Mouse (Mus musculus): Measurements from ENCODE around the gene Dcdc2b. TPM values are rescaled to one million over a fixed set of nuclear protein-coding genes. Genes with fewer than 3 reads are reported as not detected.

Gene Dcdc2b
- polyA plus RNA-seq, 1 experiment from 2014 or later = 2.9 TPM

DNA sequence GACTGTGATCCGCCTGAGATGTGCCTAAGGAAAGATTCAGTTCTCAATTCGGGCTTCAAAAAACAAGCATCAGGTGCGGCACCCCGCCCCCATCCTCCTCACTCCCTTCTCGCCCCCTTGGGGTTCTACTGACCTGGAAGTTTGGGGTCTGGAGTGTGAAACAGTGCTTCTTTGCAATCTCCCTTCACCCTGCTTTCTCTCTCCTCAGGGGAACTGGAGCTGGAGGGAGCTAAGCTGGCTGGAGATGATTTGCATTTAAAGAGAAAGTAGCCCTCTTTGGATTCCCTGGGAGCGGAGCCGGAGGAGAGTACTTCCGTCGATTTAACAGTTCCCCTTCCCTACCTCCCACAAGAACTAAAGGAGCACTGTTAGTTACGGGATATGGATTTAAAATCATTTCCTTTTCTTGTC, 9.6 kb upstream of the Dcdc2b start, which contains the start of gene Ccdc28b:
TSS of gene Ccdc28b (minus strand) at position 267 of the 411 bp plus-strand sequence.
- ATAC-seq (ENCODE audit: low FRiP score, low TSS enrichment) (peak; percentile 46; the same call in 1 of the 2 replicates), DNase-seq (peak; percentile 84)
- no peaks in the 10 kb centered on the region for H3K9me3 ChIP-seq (ENCODE audit: control insufficient read depth, low read length)
- H3K36me3 ChIP-seq (ENCODE audit: control insufficient read depth, insufficient read depth, low read length) = peaks cover 31% of the 10 kb centered on the region
- H3K27me3 ChIP-seq (ENCODE audit: control insufficient read depth, insufficient read depth, low read length) = no peaks in the 10 kb centered on the region
- whole genome bisulfite sequencing = under 1% methylated on average over 10 of the region's 10 CpGs
- peaks cover 31% of the 10 kb centered on the region for H3K4me1 ChIP-seq (ENCODE audit: control insufficient read depth, insufficient read depth, low read length)
- peak within 1 kb of the TSS; percentile 73 for H3K9ac ChIP-seq (replicated peaks; ENCODE audit: low read length)
- H3K27ac ChIP-seq (replicated peaks; ENCODE audit: low read depth, low read length) = peak within 1 kb of the TSS; percentile 94
- peak within 1 kb of the TSS; percentile 65 for H3K4me3 ChIP-seq (replicated peaks; ENCODE audit: low read depth, low read length)
- peak within 1 kb of the TSS; percentile 70 for H3K4me2 ChIP-seq (ENCODE audit: low read length)

DNA sequence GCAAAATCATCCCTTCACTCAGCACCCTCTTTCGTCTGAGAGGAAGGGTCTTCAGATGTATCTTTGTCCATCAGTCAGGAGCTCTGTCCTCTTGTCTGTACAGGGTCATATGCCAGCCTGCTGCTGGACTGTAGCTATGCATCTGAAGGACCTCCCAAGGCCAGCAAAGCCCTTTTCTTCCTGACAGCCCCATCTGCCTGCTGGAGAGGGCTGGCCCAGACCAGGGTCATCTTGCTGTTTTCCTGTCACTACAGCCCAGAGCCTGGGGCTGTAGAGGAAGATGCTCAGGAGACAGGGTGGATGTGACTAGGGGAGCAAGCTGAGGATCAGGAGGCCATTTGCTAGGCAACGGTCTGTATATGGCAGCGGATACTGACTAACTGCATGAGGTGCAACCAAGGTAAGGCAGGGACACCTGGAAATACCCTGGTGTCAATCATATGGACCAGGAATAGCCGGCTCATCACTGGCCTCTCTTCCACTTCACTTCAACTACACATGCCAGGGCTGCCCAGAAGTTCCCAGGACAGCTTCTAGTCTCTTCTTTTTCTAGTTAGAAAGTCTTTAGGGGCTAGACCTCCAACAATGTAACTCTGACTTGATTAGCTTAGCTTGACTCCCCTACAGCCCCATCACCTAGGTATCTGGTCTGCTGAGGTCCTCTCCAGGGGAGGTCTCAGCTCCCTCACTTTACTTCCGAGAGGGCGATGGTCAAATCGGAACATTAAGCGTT, 8.9 kb upstream of the Dcdc2b start:
- ATAC-seq (ENCODE audit: low FRiP score, low TSS enrichment) (no peak), DNase-seq (no peak)
- H3K4me2 ChIP-seq (ENCODE audit: low read length) = peak overlapping the region; percentile 70
- 22% methylated on average over 8 of the region's 8 CpGs for whole genome bisulfite sequencing
- H3K27me3 ChIP-seq (ENCODE audit: control insufficient read depth, insufficient read depth, low read length) = no peaks in the 10 kb centered on the region
- H3K9ac ChIP-seq (replicated peaks; ENCODE audit: low read length) = peak overlapping the region; percentile 73
- peak overlapping the region; percentile 65 for H3K4me3 ChIP-seq (replicated peaks; ENCODE audit: low read depth, low read length)
- peaks cover 36% of the 10 kb centered on the region for H3K4me1 ChIP-seq (ENCODE audit: control insufficient read depth, insufficient read depth, low read length)
- H3K36me3 ChIP-seq (ENCODE audit: control insufficient read depth, insufficient read depth, low read length) = peaks cover 24% of the 10 kb centered on the region
- H3K9me3 ChIP-seq (ENCODE audit: control insufficient read depth, low read length) = no peaks in the 10 kb centered on the region
- H3K27ac ChIP-seq (replicated peaks; ENCODE audit: low read depth, low read length) = peak overlapping the region; percentile 94

DNA sequence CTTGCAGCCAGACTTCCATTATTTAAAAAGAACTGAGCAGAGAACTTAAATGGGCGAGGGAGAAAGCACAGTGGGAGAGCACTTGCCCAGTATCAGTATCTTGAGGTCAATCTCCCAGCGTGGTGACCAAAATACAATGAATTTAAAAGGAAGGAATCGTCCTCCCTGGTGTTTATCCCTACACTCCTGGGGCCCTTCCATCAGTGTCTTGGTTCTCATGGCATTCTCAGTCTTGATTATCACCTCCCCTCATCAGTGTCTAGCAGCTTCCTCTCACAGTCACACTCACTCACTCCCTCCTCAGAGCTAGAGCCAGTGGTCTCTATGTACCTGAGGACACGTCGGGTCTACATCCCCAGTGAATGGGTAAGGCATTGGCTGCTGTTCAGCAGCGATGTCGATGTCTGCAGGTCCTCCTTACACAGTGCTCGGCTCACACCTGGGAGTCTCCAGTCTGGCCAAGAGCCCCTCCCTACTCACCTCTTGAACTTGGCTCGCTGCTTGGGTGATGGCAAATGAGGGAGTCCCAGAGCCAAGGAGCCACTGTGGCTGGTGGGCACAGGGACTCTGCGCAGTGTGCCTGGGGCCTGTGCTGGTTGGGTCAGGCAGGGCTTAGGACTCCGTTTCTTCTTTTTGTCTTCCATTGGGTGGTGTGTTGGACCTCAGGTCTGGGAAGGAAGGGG, 8.2 kb upstream of the Dcdc2b start:
- peak overlapping the region; percentile 70 for H3K4me2 ChIP-seq (ENCODE audit: low read length)
- H3K4me1 ChIP-seq (ENCODE audit: control insufficient read depth, insufficient read depth, low read length) = peaks cover 39% of the 10 kb centered on the region
- ATAC-seq (ENCODE audit: low FRiP score, low TSS enrichment) (no peak), DNase-seq (no peak)
- H3K9me3 ChIP-seq (ENCODE audit: control insufficient read depth, low read length) = no peaks in the 10 kb centered on the region
- no peaks in the 10 kb centered on the region for H3K27me3 ChIP-seq (ENCODE audit: control insufficient read depth, insufficient read depth, low read length)
- H3K4me3 ChIP-seq (replicated peaks; ENCODE audit: low read depth, low read length) = peak overlapping the region; percentile 65
- peak overlapping the region; percentile 94 for H3K27ac ChIP-seq (replicated peaks; ENCODE audit: low read depth, low read length)
- peak overlapping the region; percentile 73 for H3K9ac ChIP-seq (replicated peaks; ENCODE audit: low read length)
- H3K36me3 ChIP-seq (ENCODE audit: control insufficient read depth, insufficient read depth, low read length) = peaks cover 17% of the 10 kb centered on the region
- 76% methylated on average over 11 of the region's 11 CpGs for WGBS

DNA sequence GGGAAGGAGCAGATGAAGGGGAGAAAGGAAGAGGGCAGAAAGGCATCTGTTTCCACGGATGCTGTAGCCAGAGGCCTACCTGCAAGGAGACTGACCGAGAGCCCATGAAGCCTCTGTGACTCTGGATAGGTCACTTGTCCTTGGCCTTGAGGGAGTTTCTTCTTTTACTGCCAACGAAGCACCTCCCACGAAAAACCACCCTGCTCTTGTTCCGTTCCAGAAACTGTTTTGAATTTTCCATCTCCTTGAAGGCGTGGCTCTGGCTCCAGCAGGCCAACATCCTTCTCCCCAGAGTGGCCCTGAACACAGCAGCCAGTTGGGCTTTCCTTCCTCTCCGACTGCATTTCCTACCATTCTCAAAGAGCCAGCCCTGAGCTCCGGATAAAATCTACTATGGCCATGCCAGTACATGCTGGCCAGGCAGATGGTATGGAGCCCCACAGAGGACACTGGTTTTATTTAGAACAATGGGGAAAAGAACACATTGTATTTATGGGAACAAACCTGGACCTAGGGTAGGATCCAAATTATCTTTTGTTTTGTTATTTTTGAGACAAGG, 7.3 kb upstream of the Dcdc2b start:
- no peaks in the 10 kb centered on the region for H3K27me3 ChIP-seq (ENCODE audit: control insufficient read depth, insufficient read depth, low read length)
- H3K27ac ChIP-seq (replicated peaks; ENCODE audit: low read depth, low read length) = no peak overlapping the region
- DNase-seq = no peak
- no peak overlapping the region for H3K4me3 ChIP-seq (replicated peaks; ENCODE audit: low read depth, low read length)
- H3K36me3 ChIP-seq (ENCODE audit: control insufficient read depth, insufficient read depth, low read length) = peaks cover 15% of the 10 kb centered on the region
- ATAC-seq (ENCODE audit: low FRiP score, low TSS enrichment) = no peak
- 86% methylated on average over 8 of the region's 8 CpGs for WGBS
- peak overlapping the region; percentile 9; the same call in 1 of the 2 replicates for H3K9ac ChIP-seq (replicated peaks; ENCODE audit: low read length)
- no peaks in the 10 kb centered on the region for H3K9me3 ChIP-seq (ENCODE audit: control insufficient read depth, low read length)
- peaks cover 39% of the 10 kb centered on the region for H3K4me1 ChIP-seq (ENCODE audit: control insufficient read depth, insufficient read depth, low read length)
- H3K4me2 ChIP-seq (ENCODE audit: low read length) = 0 out of 2 replicates have a peak overlapping the region, but pooled peaks have one; percentile 2

DNA sequence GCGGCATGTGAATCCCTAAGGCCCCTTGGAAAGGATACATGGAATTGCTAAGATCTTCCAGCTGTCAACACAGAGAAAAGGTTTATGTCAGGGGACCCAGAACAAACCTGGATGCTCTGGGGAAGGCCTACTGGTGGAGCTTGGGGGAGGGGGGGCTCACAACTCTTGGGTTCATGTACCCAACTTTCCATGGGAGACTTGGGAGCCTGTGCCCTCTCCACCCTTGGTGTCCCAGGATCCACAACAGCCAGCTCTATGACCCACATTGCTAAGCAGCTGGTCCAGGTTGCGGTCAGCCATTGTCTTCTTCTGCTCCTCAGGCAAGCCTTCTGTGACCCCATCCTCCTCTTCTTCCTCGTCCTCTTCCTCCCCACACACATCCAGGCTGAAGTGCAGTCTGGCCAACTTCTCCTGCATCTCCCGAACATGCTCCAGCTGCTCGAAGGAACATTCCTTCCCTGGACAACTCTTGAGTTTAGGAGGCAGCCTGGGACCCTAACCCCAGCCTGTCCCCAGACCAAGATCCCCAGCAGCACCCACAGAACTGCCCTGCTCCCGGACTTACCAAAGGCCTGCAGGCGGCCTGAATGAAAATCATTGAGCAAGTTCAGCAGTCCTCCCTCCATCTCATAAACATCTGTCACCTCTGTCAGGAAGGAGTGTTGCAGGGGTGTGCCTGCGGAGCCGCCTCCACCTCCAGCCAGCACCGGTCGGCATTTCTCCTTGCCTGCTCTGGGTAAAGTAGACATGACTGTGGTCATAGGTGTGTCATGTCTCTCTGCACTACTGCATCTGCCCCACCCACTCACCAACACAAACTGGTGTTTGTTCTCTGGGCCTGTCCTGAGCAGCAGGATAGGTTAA, 6.6 kb upstream of the Dcdc2b start:
- peak overlapping the region; percentile 9; the same call in 1 of the 2 replicates for H3K9ac ChIP-seq (replicated peaks; ENCODE audit: low read length)
- 91% methylated on average over 11 of the region's 11 CpGs for WGBS
- H3K4me1 ChIP-seq (ENCODE audit: control insufficient read depth, insufficient read depth, low read length) = peaks cover 37% of the 10 kb centered on the region
- H3K4me3 ChIP-seq (replicated peaks; ENCODE audit: low read depth, low read length) = no peak overlapping the region
- peaks cover 15% of the 10 kb centered on the region for H3K36me3 ChIP-seq (ENCODE audit: control insufficient read depth, insufficient read depth, low read length)
- 0 out of 2 replicates have a peak overlapping the region, but pooled peaks have one; percentile 2 for H3K4me2 ChIP-seq (ENCODE audit: low read length)
- no peaks in the 10 kb centered on the region for H3K9me3 ChIP-seq (ENCODE audit: control insufficient read depth, low read length)
- H3K27me3 ChIP-seq (ENCODE audit: control insufficient read depth, insufficient read depth, low read length) = no peaks in the 10 kb centered on the region
- no peak overlapping the region; the same call in 1 of the 2 replicates for H3K27ac ChIP-seq (replicated peaks; ENCODE audit: low read depth, low read length)
- ATAC-seq (ENCODE audit: low FRiP score, low TSS enrichment) (no peak), DNase-seq (no peak)

DNA sequence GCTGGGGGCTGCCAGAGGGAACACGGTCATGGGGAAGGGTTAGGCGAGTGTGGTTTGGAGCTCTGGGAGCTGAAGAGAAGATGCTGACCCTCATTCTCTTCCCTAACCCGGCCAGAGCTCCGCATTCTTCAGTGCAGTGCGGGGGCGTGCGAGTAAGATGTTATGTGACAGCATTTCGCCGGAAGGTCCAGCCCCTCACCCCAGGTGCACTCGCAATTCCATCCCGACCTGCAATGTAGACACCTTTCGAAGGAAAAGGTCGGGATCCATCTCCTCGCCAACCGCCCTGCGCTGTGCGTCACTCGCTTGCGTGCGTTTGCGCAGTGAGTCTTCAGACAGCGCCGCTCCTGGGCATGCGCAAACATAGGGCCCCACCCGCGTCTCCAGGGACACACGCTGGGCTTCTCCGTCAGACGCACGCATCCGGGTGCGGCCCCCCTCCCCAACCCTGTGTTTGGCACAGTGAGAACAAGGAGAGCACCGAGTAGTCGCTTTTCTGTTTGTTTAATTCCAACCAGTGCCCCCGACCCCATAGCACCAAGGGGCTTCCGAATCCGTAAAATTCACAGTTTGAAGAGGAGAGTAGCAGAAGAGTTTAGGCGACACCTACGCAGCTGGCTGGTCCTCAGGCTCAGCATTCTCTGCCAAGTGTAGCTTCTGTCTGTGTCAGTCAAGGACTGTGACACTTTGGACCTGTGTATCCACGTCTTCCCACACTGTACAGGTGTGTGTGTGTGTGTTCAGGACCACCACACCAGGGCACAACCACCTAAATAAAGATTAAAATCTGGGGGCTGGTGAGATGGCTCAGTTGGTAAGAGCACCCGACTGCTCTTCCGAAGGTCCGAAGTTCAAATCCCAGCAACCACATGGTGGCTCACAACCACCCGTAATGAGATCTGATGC, 5.0 kb upstream of the Dcdc2b start, which contains the start of gene Iqcc:
TSS of gene Iqcc (minus strand) at position 314 of the 906 bp plus-strand sequence.
- ATAC-seq (ENCODE audit: low FRiP score, low TSS enrichment) (peak; percentile 91), DNase-seq (peak; percentile 98)
- Histone ChIP-seq H3K27ac (replicated peaks; ENCODE audit: low read depth, low read length) (peak within 1 kb of the TSS; percentile 91), H3K9ac (replicated peaks; ENCODE audit: low read length) (peak within 1 kb of the TSS; percentile 82), H3K4me1 (ENCODE audit: control insufficient read depth, insufficient read depth, low read length) (peaks cover 25% of the 10 kb centered on the region), H3K4me3 (replicated peaks; ENCODE audit: low read depth, low read length) (peak within 1 kb of the TSS; percentile 58), H3K9me3 (ENCODE audit: control insufficient read depth, low read length) (no peaks in the 10 kb centered on the region), H3K36me3 (ENCODE audit: control insufficient read depth, insufficient read depth, low read length) (peaks cover 14% of the 10 kb centered on the region; the same call in 1 of the 2 replicates), H3K27me3 (ENCODE audit: control insufficient read depth, insufficient read depth, low read length) (no peaks in the 10 kb centered on the region), H3K4me2 (ENCODE audit: low read length) (peak within 1 kb of the TSS; percentile 81)
- WGBS = 4% methylated on average over 43 of the region's 44 CpGs

DNA sequence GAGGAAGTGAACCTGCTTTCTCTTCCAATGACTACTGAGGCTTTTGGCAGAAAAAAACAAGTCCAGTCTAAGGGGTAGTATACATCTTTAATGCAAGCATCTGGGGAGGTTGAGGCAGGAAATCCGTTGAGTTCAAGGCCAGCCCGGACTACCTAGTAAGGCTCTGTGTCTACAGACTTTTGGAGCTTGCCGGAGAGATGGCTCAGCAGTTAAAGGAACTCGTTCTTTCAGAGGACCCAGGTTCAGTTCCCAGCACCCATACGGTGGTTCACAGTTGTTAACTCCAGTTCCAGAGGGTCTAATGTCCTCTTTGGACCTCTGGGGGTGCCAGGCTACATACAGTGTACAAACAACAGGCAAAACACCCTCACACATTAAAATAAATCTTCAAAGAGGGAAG, 4.0 kb upstream of the Dcdc2b start:
- H3K27ac ChIP-seq (replicated peaks; ENCODE audit: low read depth, low read length) = peak overlapping the region; percentile 91; the same call in 1 of the 2 replicates
- no peaks in the 10 kb centered on the region for H3K27me3 ChIP-seq (ENCODE audit: control insufficient read depth, insufficient read depth, low read length)
- no peak overlapping the region for H3K9ac ChIP-seq (replicated peaks; ENCODE audit: low read length)
- peak overlapping the region; percentile 58 for H3K4me3 ChIP-seq (replicated peaks; ENCODE audit: low read depth, low read length)
- peaks cover 25% of the 10 kb centered on the region for H3K4me1 ChIP-seq (ENCODE audit: control insufficient read depth, insufficient read depth, low read length)
- ATAC-seq (ENCODE audit: low FRiP score, low TSS enrichment) (no peak), DNase-seq (no peak)
- H3K36me3 ChIP-seq (ENCODE audit: control insufficient read depth, insufficient read depth, low read length) = peaks cover 14% of the 10 kb centered on the region; the same call in 1 of the 2 replicates
- WGBS = 97% methylated on average over 5 of the region's 5 CpGs
- H3K9me3 ChIP-seq (ENCODE audit: control insufficient read depth, low read length) = no peaks in the 10 kb centered on the region
- peak overlapping the region; percentile 81 for H3K4me2 ChIP-seq (ENCODE audit: low read length)
